Mouse (Mus musculus): ENCODE results near the gene Ccdc33.

DNA sequence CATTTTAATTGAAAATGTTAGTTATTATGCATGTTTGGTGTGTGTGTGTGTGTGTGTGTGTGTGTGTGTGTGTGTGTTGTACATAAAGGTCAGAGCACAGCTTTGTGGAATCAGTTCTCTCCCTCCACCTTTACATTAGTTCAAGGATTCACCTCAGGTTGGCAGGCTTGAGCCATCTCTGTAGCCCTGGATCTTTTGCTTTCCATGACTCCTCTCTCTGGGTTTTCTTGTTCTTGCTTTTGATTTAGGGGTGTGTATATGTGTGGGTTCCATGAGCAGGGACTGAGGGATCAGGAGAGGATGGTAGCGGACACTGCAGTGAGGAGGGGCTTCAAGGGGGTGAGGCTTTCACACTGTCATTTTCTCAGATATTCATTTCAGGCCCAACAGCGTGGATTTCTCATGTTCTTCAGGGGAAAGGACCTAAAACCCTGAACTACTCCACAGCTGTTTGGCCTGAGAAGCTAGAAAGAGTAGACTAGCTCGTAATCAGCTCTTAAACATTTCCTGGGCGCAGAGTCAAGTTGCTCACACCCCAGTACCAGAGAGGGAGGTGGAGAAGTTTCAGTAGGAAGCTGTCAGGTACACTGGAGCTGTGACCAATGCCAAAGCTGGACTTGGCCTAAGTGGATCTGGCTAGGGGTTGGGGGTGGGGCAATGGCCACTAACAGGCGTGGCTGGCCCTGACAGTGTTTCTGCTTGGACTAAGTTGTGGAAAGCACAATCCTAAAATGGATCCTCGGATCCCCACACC lies 52.5 kb downstream of the Ccdc33 start:
- TF ChIP-seq CTCF (IDR thresholded peaks at IDR 0.05; ENCODE audit: insufficient read depth, low read length) (no peak), POLR2A (IDR thresholded peaks at IDR 0.05; ENCODE audit: borderline replicate concordance, extremely low read depth, low read depth, low read length) (no peak)
